Mouse (Mus musculus) intestine, embryonic 15.5 days (tissue): ENCODE data around the gene 0610010F05Rik. TPM values are rescaled to one million over a fixed set of nuclear protein-coding genes. Genes with fewer than 3 reads are reported as not detected.
"Not testable (repeated sequence)": the region's sequence is repeated elsewhere in the genome, so short reads cannot be mapped to it uniquely, and the experiment has no call there.

Experiments
- ATAC-seq: fragments of 200-750 bp; cut with Nextera tagmentation; 2 replicates; pipeline ENCODE4 v1.8.0; 2017; ENCODE audit warnings: moderate TSS enrichment, moderate library complexity
- H3K27ac ChIP-seq: fragments of 300-500 bp; sonication (generic); 2 replicates; pipeline ENCODE4 v1.5.1; 2015; ENCODE audit warnings: mild to moderate bottlenecking, inconsistent platforms
- H3K27me3 ChIP-seq: fragments of 300-500 bp; sonication (generic); replicated peaks from 2 replicates; pipeline ENCODE4 v1.6.1; 2015; ENCODE audit warnings: inconsistent platforms
- H3K36me3 ChIP-seq: fragments of 300-500 bp; sonication (generic); 2 replicates; pipeline ENCODE4 v1.6.1; 2015; ENCODE audit warnings: inconsistent platforms
- H3K4me1 ChIP-seq: fragments of 300-500 bp; sonication (generic); replicated peaks from 2 replicates; pipeline ENCODE4 v1.6.1; 2015; ENCODE audit warnings: inconsistent platforms
- H3K4me2 ChIP-seq: fragments of 300-500 bp; sonication (generic); replicated peaks from 2 replicates; pipeline ENCODE4 v1.6.1; 2015; ENCODE audit warnings: mild to moderate bottlenecking, inconsistent platforms
- H3K4me3 ChIP-seq: fragments of 300-500 bp; sonication (generic); replicated peaks from 2 replicates; pipeline ENCODE4 v1.5.1; 2015; ENCODE audit warnings: inconsistent platforms
- H3K9ac ChIP-seq: fragments of 300-500 bp; sonication (generic); 2 replicates; pipeline ENCODE4 v1.6.1; 2015; ENCODE audit warnings: inconsistent platforms
- H3K9me3 ChIP-seq: fragments of 300-500 bp; sonication (generic); 2 replicates; pipeline ENCODE4 v1.6.1; 2016; ENCODE audit warnings: inconsistent platforms
- WGBS: fragments of 180-500 bp; shearing (Covaris S2); methylation state at CpG from one replicate; pipeline ENCODE4 v1.1.7; 2015; 5-methylcytosine and 5-hydroxymethylcytosine counted together
- polyA plus RNA-seq: library from polyadenylated mRNA; unstranded; fragments of >200 nt; fragmentation: Nextera tagmentation; extraction: Ambion mirVana; gene quantifications from 2 replicates; pipeline ENCODE4 v1.2.1, GENCODE M21; 2015

0610010F05Rik gene
- polyA plus RNA-seq, 1 experiment from 2014 or later, result 28.4 TPM

DNA sequence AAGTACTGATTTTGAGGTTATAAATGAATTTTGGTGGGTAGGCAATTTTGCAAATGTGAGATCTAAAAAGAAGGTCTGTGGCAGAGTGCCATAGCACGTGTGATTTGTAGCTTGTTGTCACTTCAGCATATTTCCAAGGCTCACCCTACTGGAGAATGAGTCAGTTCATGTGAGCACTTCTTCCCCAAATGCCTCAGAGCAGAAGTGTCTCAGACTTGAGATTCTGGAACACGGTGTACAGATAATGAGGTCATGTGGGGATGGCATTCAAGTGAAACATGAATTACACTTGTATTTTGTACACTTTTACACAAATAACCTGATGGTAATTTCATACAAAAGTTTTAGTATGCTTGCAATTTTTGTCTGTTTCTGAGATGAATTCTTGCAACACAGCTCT is 24.4 kb upstream of the 0610010F05Rik start:
- H3K36me3 ChIP-seq, result no peaks in the 10 kb centered on the region
- H3K27me3 ChIP-seq, result no peaks in the 10 kb centered on the region
- no peak overlapping the region for H3K4me2 ChIP-seq
- no peaks in the 10 kb centered on the region for H3K9me3 ChIP-seq
- H3K4me1 ChIP-seq, result no peaks in the 10 kb centered on the region
- H3K27ac ChIP-seq, result no peak overlapping the region
- ATAC-seq, result no peak
- 75% methylated on average over 2 of the region's 2 CpGs for WGBS
- H3K9ac ChIP-seq, result no peak overlapping the region
- no peak overlapping the region for H3K4me3 ChIP-seq

DNA sequence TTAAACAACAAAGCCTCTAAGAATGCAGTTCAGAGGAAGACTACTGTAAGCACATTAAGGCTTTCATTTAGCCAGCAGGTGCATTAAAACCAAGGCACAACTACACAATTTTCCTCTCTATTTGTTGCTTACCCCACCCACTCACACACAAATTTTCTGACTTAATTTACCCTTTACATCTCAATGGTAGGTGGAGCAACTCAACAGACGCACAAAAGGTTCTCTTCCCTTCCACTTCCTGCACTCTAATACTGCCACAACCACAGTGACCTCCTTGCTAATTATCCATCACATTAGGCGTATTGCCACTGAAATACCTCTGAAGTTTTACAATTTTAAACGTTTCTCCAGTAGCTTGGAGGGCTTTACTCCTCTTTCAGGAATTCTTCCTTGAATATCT is 20.2 kb upstream of the 0610010F05Rik start:
- Histone ChIP-seq H3K27me3 (no peaks in the 10 kb centered on the region), H3K9me3 (no peaks in the 10 kb centered on the region), H3K4me1 (no peaks in the 10 kb centered on the region), H3K27ac (no peak overlapping the region), H3K9ac (no peak overlapping the region), H3K4me2 (no peak overlapping the region), H3K4me3 (no peak overlapping the region), H3K36me3 (no peaks in the 10 kb centered on the region)
- 79% methylated on average over 3 of the region's 3 CpGs for WGBS
- ATAC-seq, result no peak

DNA sequence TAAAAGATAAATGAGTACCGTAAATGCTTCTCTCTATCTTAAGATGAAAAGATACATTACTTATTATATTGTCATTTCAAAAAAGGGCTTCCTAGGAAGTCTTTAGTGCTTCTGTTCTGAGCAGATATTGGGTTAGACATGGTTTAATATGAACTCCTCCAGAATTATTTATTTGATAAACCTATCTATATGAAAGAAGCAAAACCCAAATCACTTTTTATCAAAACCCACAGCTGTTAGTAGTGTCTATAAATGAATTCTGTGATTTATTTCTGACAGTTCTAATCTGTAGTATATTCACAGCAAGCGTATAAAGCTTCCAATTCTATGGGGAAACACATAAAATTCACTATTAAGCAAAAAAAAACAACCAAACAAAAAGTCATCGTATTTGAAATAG is 14.4 kb upstream of the 0610010F05Rik start:
- Histone ChIP-seq H3K4me3 (no peak overlapping the region), H3K4me1 (no peaks in the 10 kb centered on the region), H3K27ac (no peak overlapping the region), H3K27me3 (no peaks in the 10 kb centered on the region), H3K4me2 (no peak overlapping the region), H3K9me3 (no peaks in the 10 kb centered on the region), H3K36me3 (no peaks in the 10 kb centered on the region), H3K9ac (no peak overlapping the region)
- WGBS, result 93% methylated on average over 3 of the region's 3 CpGs
- no peak for ATAC-seq

DNA sequence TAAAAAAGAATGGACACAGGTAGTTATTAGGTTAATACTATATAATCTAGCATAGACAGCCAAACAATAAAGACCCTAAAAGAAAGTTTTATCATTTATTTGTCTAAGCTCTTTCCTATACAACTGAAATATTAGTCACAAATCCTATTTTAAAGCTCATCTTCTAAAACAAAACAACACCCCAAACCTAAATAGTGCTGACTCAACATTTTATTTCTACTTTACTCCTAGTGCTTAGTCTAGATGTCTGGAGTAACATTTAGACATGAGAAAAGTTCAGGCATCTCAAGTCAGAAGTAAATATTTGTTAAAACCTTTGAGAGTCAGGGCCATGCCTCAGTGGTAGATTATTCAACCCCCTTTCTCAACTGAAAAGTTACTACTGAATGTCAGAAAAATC is 14.0 kb upstream of the 0610010F05Rik start:
- no peak overlapping the region for H3K4me3 ChIP-seq
- no peak overlapping the region for H3K9ac ChIP-seq
- ATAC-seq, result no peak
- H3K4me2 ChIP-seq, result no peak overlapping the region
- H3K27ac ChIP-seq, result no peak overlapping the region
- H3K9me3 ChIP-seq, result no peaks in the 10 kb centered on the region
- no peaks in the 10 kb centered on the region for H3K4me1 ChIP-seq
- no peaks in the 10 kb centered on the region for H3K36me3 ChIP-seq
- no peaks in the 10 kb centered on the region for H3K27me3 ChIP-seq

DNA sequence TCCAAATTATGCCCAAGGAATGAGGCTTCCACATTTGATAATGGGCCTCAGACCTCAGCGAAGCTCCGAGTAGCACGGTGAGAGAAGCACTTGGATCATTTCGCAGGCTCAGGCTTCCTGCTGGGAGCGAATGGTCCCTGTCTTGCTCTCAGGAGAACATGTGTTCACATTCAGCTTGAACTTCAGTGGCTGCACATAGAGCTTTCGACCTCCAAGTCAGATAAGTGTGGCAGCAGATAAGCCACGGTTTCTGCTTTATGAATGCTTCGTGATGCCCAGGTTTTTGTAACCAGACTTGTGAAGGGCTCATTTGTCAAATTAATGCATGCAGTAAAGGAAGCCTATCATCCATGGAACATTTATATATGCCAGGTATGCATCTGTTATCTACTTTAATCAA is 1.1 kb upstream of the 0610010F05Rik start:
- Histone ChIP-seq H3K4me3 (no peak overlapping the region), H3K9me3 (no peaks in the 10 kb centered on the region), H3K9ac (no peak overlapping the region), H3K36me3 (no peaks in the 10 kb centered on the region), H3K27me3 (no peaks in the 10 kb centered on the region), H3K27ac (no peak overlapping the region), H3K4me2 (no peak overlapping the region), H3K4me1 (peaks cover 2% of the 10 kb centered on the region; the same call in 1 of the 2 replicates)
- no peak for ATAC-seq
- 62% methylated on average over 8 of the region's 8 CpGs for WGBS

DNA sequence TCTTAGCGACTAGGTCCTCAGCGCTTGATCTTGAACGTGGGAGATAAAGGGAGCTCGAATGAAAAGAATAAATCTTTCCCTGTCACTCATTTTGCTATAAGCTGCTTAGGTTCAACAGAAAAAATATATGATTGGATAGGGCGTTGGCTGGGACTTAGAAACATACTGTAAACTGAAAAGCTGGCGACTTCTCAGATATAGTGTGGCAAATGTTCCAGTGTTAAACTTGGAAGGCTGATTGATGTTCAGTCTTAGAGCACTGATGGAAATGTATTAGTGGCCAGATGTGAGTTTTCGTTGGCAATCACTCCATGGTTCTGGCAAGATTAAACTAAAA is 408 bp upstream of the 0610010F05Rik start:
- H3K36me3 ChIP-seq, result no peaks in the 10 kb centered on the region
- H3K27ac ChIP-seq, result no peak overlapping the region
- H3K4me1 ChIP-seq, result peaks cover 2% of the 10 kb centered on the region; the same call in 1 of the 2 replicates
- peak; percentile 23 for ATAC-seq
- H3K27me3 ChIP-seq, result no peaks in the 10 kb centered on the region
- H3K4me3 ChIP-seq, result peak overlapping the region; percentile 94
- 9% methylated on average over 7 of the region's 7 CpGs for WGBS
- H3K9me3 ChIP-seq, result no peaks in the 10 kb centered on the region
- H3K4me2 ChIP-seq, result peak overlapping the region; percentile 83
- no peak overlapping the region for H3K9ac ChIP-seq

DNA sequence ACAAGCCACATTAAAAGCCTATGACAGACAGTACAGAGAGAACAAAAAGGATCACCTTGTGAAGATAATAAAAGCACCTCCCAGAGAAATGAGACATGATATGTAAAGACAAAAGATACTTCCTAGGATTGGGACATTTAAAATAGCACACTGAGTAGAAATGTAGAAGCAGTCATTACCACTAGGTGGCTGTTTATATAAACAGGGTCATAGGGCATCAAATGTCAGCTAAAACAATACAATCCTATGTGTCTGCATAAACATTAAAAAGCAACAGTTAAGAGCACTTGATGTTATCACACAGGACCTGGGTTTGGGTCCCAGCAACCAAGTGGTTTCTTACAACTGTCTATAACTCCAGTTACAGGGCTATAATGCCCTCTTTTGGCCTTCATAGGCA is 2.8 kb downstream of the 0610010F05Rik start:
- H3K27me3 ChIP-seq, result no peaks in the 10 kb centered on the region
- H3K9ac ChIP-seq, result no peak overlapping the region
- H3K36me3 ChIP-seq, result no peaks in the 10 kb centered on the region
- no peak overlapping the region for H3K4me2 ChIP-seq
- H3K4me3 ChIP-seq, result no peak overlapping the region
- H3K4me1 ChIP-seq, result peaks cover 2% of the 10 kb centered on the region; the same call in 1 of the 2 replicates
- H3K9me3 ChIP-seq, result no peaks in the 10 kb centered on the region
- no peak overlapping the region for H3K27ac ChIP-seq
- no peak for ATAC-seq

DNA sequence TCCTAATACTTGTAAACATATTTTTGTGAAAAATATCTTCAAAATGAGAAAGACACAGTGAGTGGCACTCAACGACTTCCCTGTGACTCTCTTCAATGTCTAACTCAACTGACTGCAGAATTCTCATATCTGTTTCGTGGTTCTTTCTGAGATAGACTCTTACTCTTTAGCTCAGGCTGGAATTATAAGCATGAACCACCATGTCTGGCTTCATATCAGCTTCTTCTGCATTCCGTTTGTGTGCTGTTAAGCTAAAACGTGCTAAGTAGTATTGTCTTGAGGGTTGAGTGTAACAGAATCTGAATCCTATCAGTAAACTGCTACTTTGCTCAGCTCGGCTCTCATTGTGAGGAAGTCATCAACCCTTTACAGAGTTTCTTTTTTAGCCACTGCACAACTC is 14.4 kb downstream of the 0610010F05Rik start:
- no peak overlapping the region for H3K9ac ChIP-seq
- H3K9me3 ChIP-seq, result no peaks in the 10 kb centered on the region
- 78% methylated on average over 5 of the region's 5 CpGs for WGBS
- H3K36me3 ChIP-seq, result no peaks in the 10 kb centered on the region
- H3K4me1 ChIP-seq, result no peaks in the 10 kb centered on the region
- no peak for ATAC-seq
- no peaks in the 10 kb centered on the region for H3K27me3 ChIP-seq
- no peak overlapping the region for H3K4me3 ChIP-seq
- no peak overlapping the region for H3K4me2 ChIP-seq
- H3K27ac ChIP-seq, result no peak overlapping the region

DNA sequence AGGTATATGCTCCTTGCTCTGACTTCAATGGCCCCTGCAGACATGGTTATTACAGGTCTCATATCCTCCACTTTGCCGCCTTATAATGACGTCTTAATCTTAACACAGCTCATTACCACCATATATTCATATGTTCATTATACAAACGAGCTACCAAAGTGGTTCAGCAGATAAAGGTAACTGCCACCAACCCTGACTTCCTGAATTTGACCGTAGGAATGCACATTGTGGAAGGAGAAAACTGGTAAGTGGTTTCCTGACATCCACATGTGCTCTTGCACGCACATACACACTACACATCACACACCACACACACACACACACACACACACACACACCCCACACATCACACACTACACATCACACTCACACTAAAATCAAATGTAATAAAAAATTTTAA is 18.9 kb downstream of the 0610010F05Rik start:
- Histone ChIP-seq H3K9ac (no peak overlapping the region), H3K9me3 (no peaks in the 10 kb centered on the region), H3K4me3 (no peak overlapping the region), H3K27me3 (no peaks in the 10 kb centered on the region), H3K4me2 (no peak overlapping the region), H3K27ac (no peak overlapping the region), H3K4me1 (no peaks in the 10 kb centered on the region), H3K36me3 (no peaks in the 10 kb centered on the region)
- ATAC-seq, result no peak
- 85% methylated on average over 5 of the region's 5 CpGs for WGBS

DNA sequence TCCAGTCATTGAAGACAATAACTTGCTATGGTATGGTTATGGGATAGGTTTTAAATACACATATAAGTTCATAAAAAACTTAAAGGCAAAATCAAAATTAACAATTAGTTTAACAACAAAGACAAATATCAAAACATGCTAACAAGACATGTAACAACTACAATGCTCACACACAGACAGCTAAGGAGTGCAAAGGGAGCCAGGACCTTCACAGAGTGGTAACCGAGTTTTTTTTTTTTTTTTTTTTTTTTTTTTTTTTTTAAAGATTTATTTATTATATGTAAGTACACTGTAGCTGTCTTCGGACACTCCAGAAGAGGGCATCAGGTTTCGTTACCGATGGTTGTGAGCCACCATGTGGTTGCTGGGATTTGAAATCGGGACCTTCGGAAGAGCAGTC is 26.1 kb downstream of the 0610010F05Rik start:
- ATAC-seq, H3K27ac ChIP-seq, H3K36me3 ChIP-seq, H3K27me3 ChIP-seq, H3K4me1 ChIP-seq, H3K4me2 ChIP-seq, H3K4me3 ChIP-seq, H3K9me3 ChIP-seq, H3K9ac ChIP-seq: not testable (repeated sequence)
- 78% methylated on average over 6 of the region's 6 CpGs for WGBS

DNA sequence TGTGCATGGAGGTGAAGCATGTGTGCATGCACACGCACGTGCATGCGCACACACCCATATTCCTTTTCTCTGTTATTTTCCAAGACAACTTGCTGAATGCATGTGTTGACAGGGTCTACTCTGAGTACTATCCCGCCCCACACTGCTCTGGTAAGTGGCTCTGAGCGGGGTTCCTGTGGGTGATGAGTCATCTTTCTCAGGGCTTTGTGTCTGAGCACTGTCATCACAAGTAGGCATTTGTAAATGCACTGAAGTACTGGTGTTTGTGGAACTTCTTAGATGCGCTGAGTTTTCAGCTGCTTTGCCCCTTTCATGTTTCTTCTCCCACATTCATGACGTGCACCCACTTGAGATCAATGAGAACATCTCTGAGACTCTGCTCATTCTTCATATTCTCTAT is 63.3 kb downstream of the 0610010F05Rik start:
- Histone ChIP-seq H3K36me3 (no peaks in the 10 kb centered on the region), H3K9ac (no peak overlapping the region), H3K4me3 (no peak overlapping the region), H3K27me3 (no peaks in the 10 kb centered on the region), H3K9me3 (no peaks in the 10 kb centered on the region), H3K4me2 (no peak overlapping the region), H3K4me1 (no peaks in the 10 kb centered on the region), H3K27ac (no peak overlapping the region)
- ATAC-seq, result no peak
- WGBS, result 91% methylated on average over 7 of the region's 7 CpGs

DNA sequence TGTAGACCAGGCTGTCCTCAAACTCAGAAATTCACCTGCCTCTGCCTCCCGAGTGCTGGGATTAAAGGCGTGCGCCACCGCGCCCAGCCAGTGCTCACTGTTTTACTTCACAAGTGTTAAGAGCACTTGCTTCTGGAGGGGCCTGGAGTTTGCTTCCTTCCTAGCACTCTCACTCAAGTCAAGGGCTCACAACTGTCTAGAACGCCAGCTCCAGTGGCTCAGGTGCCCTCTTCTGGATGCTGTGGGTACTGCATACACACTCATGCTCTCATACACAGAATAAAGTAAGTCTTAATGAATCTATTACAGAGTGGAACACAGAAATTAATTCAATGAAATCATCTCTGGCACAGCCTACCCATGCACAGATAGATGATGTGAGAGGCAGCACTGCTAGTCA is 67.7 kb downstream of the 0610010F05Rik start:
- Histone ChIP-seq H3K9ac (no peak overlapping the region), H3K4me1 (no peaks in the 10 kb centered on the region), H3K27me3 (no peaks in the 10 kb centered on the region), H3K9me3 (no peaks in the 10 kb centered on the region), H3K27ac (no peak overlapping the region), H3K36me3 (0 out of 2 replicates have a peak, but pooled peaks cover 2% of the 10 kb centered on the region), H3K4me2 (no peak overlapping the region), H3K4me3 (no peak overlapping the region)
- ATAC-seq, result peak; percentile 36; the same call in 1 of the 2 replicates
- WGBS, result 44% methylated on average over 6 of the region's 6 CpGs

DNA sequence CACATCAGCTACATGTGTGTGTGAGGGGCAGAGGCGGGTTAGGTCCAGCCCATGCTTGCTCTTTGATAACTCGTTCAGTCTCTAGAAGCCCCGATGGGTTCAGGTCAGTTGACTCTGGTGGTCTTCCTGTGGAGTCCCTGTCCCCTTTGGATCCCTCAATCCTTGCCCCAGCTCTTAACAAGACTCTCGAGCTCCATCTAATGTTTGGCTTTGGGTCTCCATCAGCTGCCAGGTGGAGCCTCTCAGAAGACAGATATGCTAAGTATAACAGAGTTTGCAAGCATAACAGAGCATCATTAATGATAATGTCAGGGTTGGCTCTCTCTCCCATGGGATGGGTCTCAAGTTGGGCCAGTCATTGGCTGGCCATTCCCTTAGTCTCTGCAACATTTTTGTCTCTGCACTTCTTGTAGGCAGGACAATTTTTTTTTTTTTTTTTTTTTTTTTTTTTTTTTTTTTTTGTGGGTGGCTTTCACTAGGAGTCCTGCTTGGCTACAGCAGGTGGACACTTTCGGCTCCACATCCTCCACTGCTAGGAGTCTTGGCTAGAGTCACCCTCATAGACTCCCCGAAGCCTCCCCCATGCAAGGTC is 76.3 kb downstream of the 0610010F05Rik start:
- Histone ChIP-seq H3K4me3 (no peak overlapping the region), H3K27ac (no peak overlapping the region), H3K4me2 (no peak overlapping the region), H3K36me3 (no peaks in the 10 kb centered on the region), H3K4me1 (no peaks in the 10 kb centered on the region), H3K9ac (no peak overlapping the region), H3K9me3 (no peaks in the 10 kb centered on the region), H3K27me3 (no peaks in the 10 kb centered on the region)
- 70% methylated on average over 6 of the region's 6 CpGs for WGBS
- no peak for ATAC-seq
